Mouse (Mus musculus): ENCODE measurements around the gene Gm37240.

The Gm37240 gene

GRCm38 (mm10) chr3:84695867-84696361 lies 1191.4 kb downstream of the Gm37240 start:
- DNase-seq (ENCODE audit: inconsistent age in 2 of 2, low spot score in 1 of 2) = peak; percentile 74 to 85

- no peak for DNase-seq (ENCODE audit: inconsistent age in 2 of 2, low spot score in 1 of 2)
Observed at GRCm38 (mm10) chr3:84695418-84695817, 1191.9 kb downstream of the Gm37240 start.

- no peak for DNase-seq (ENCODE audit: inconsistent age in 2 of 2, low spot score in 1 of 2)
Observed at GRCm38 (mm10) chr3:84693886-84694285, 1193.4 kb downstream of the Gm37240 start.

GRCm38 (mm10) chr3:84692647-84693199 lies 1194.6 kb downstream of the Gm37240 start:
- DNase-seq (ENCODE audit: inconsistent age in 2 of 2, low spot score in 1 of 2) = peak in 1 of 2 experiments; percentile 78

GRCm38 (mm10) chr3:84690091-84690771 lies 1197.1 kb downstream of the Gm37240 start:
- no peak for DNase-seq (ENCODE audit: inconsistent age in 2 of 2, low spot score in 1 of 2)

- DNase-seq (ENCODE audit: inconsistent age in 2 of 2, low spot score in 1 of 2) = no peak
Observed at GRCm38 (mm10) chr3:84689656-84690055, 1197.7 kb downstream of the Gm37240 start.

GRCm38 (mm10) chr3:84688176-84688575 lies 1199.1 kb downstream of the Gm37240 start:
- no peak for DNase-seq (ENCODE audit: inconsistent age in 2 of 2, low spot score in 1 of 2)

- no peak for DNase-seq (ENCODE audit: inconsistent age in 2 of 2, low spot score in 1 of 2)
Observed at GRCm38 (mm10) chr3:84687488-84687846, 1199.9 kb downstream of the Gm37240 start.

- no peak for DNase-seq (ENCODE audit: inconsistent age in 2 of 2, low spot score in 1 of 2)
Observed at GRCm38 (mm10) chr3:84686799-84687487, 1200.4 kb downstream of the Gm37240 start.

- DNase-seq (ENCODE audit: inconsistent age in 2 of 2, low spot score in 1 of 2) = no peak
Observed at GRCm38 (mm10) chr3:84686294-84686672, 1201.0 kb downstream of the Gm37240 start.

- no peak for DNase-seq (ENCODE audit: inconsistent age in 2 of 2, low spot score in 1 of 2)
Observed at GRCm38 (mm10) chr3:84685662-84686293, 1201.5 kb downstream of the Gm37240 start.

- no peak for DNase-seq (ENCODE audit: inconsistent age in 2 of 2, low spot score in 1 of 2)
Observed at GRCm38 (mm10) chr3:84683788-84684187, 1203.5 kb downstream of the Gm37240 start.

GRCm38 (mm10) chr3:84681699-84682098 lies 1205.6 kb downstream of the Gm37240 start:
- no peak for DNase-seq (ENCODE audit: inconsistent age in 2 of 2, low spot score in 1 of 2)

- DNase-seq (ENCODE audit: inconsistent age in 2 of 2, low spot score in 1 of 2) = no peak
Observed at GRCm38 (mm10) chr3:84680062-84680461, 1207.3 kb downstream of the Gm37240 start.

GRCm38 (mm10) chr3:84679542-84679941 lies 1207.8 kb downstream of the Gm37240 start:
- DNase-seq (ENCODE audit: inconsistent age in 2 of 2, low spot score in 1 of 2) = no peak

GRCm38 (mm10) chr3:84678891-84679290 lies 1208.4 kb downstream of the Gm37240 start:
- no peak for DNase-seq (ENCODE audit: inconsistent age in 2 of 2, low spot score in 1 of 2)

GRCm38 (mm10) chr3:84675710-84676109 lies 1211.6 kb downstream of the Gm37240 start:
- DNase-seq (ENCODE audit: inconsistent age in 2 of 2, low spot score in 1 of 2) = no peak

GRCm38 (mm10) chr3:84673552-84673951 lies 1213.8 kb downstream of the Gm37240 start:
- DNase-seq (ENCODE audit: inconsistent age in 2 of 2, low spot score in 1 of 2) = no peak

- no peak for DNase-seq (ENCODE audit: inconsistent age in 2 of 2, low spot score in 1 of 2)
Observed at GRCm38 (mm10) chr3:84672136-84672535, 1215.2 kb downstream of the Gm37240 start.

GRCm38 (mm10) chr3:84668957-84669356 lies 1218.4 kb downstream of the Gm37240 start:
- DNase-seq (ENCODE audit: inconsistent age in 2 of 2, low spot score in 1 of 2) = no peak

GRCm38 (mm10) chr3:84665255-84666073 lies 1221.9 kb downstream of the Gm37240 start:
- no peak for DNase-seq (ENCODE audit: inconsistent age in 2 of 2, low spot score in 1 of 2)

All from adrenal gland, adult (tissue).